Mouse (Mus musculus): ENCODE data around the gene Pigk.

- TF ChIP-seq CHD2 (IDR thresholded peaks at IDR 0.05; ENCODE audit: low read depth, low read length) (no peak), HCFC1 (IDR thresholded peaks at IDR 0.05; ENCODE audit: borderline replicate concordance, insufficient read depth, low read length) (no peak), ZC3H11A (IDR thresholded peaks at IDR 0.05; ENCODE audit: borderline replicate concordance, low read depth, low read length) (no peak)
Measured at GRCm38 (mm10) chr3:152933737-152934136, 219.8 kb downstream of the Pigk start.

Data from ES-E14 (cell line).